ENCODE assay signal across 8 mouse cellular contexts in the genomic region with DNA sequence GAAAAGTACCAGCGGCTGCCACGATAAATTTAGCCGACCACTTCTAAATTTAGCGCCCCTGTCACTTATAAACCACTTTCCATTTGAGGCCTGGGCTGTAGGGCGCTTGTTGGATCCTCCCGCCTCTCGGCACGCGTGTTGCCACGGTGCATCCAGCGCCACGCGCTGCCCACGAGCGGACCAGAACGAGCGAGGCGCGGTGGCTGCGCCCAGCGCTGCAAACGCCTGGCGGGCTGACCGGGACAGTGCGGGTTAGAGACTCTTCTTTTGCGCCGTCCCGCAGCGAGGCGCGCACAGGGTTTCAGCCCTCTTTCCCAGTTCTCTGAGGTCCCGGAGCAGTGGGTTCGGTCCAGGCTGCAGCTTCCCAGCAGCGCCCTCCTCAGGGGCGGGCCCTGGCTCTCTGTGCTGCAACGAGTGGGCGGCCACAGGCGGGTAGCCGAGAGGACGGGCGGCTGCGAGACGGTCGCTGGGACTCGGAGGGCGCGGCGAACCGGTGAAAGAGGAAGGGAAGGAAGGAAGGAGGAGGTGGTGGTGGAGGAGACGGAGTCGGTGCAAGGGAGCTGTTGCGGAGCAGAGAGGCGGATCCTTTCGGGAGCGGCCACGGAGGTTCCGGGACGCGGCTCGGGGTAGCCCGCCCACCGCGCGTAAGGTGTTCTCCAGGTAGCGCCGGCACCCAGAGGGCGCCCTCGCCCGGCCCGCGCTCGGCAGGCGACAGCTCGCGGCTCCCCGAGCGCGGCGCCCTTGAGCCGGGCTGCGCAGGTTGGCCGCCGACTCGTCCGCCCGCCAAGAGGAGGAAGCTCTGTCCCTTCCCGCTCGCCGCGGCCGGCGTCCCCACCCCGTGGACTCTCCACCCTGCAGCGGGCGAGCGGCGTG. TPM values are rescaled to one million over a fixed set of nuclear protein-coding genes. Genes with fewer than 3 reads are reported as not detected.
DNase-seq lines count a peak whose midpoint lies in the region; ATAC-seq lines count a peak whose summit lies in the region.

No protein-coding gene starts in this region.

- H3K36me3 ChIP-seq in intestine, embryonic 15.5 days = no peaks in the 10 kb centered on the region

- intact Hi-C loops in gastrocnemius, postnatal 36 days (cut with DNase I) = loop anchor here (2.0 to 10.0 kb wide), 3 partner anchors 111 to 189 kb away; no protein-coding TSS in a partner anchor
- intact Hi-C loops in left cerebral cortex, postnatal 14 days (cut with DNase I) = loop anchor here (1.0 to 10.0 kb wide), 3 partner anchors 71 to 189 kb away; no protein-coding TSS in a partner anchor

- H3K9me3 ChIP-seq in intestine, embryonic 15.5 days = no peaks in the 10 kb centered on the region

- H3K9ac ChIP-seq in intestine, embryonic 15.5 days = peak overlapping the region; percentile 72

- H3K4me3 ChIP-seq in intestine, embryonic 15.5 days (replicated peaks) = peak overlapping the region; percentile 86

- peak overlapping the region; percentile 98 for H3K4me2 ChIP-seq in intestine, embryonic 15.5 days (replicated peaks)

- H3K27ac ChIP-seq in intestine, embryonic 15.5 days = peak overlapping the region; percentile 87

- peak; percentile 95 for ATAC-seq in intestine, embryonic 15.5 days
- ATAC-seq in megakaryocyte progenitor cell, adult 5-6 weeks (replicated peaks; ENCODE audit: poor library complexity) = peak; percentile 87

- no peaks in the 10 kb centered on the region for H3K27me3 ChIP-seq in intestine, embryonic 15.5 days (replicated peaks)

- peaks cover 11% of the 10 kb centered on the region for H3K4me1 ChIP-seq in intestine, embryonic 15.5 days (replicated peaks)

- WGBS in intestine, embryonic 15.5 days = under 1% methylated on average over 95 of the region's 97 CpGs

- peak; percentile 85 for DNase-seq in R1 (ENCODE audit: low read depth, low spot score)
- DNase-seq in embryo, embryonic 10 days (ENCODE audit: low spot score) = peak; percentile 75
- DNase-seq in gastrocnemius, postnatal 36 days = peak; percentile 78 to 79
- peak; percentile 65 to 77 for DNase-seq in left cerebral cortex, postnatal 14 days (ENCODE audit: low spot score in 2 of 2)
- peak; percentile 69 to 80 for DNase-seq in right cerebral cortex, adult 2 months (ENCODE audit: low spot score in 2 of 2)
- DNase-seq in urinary bladder, postnatal 10 days (ENCODE audit: low spot score) = peak; percentile 55

RNA-seq across cellular contexts. Expression of a gene that starts 0.5 kb away (rescaled TPM):
- total RNA-seq in gastrocnemius, postnatal 36 days (2021) = 1 to 10 TPM; 6.3 to 6.7 TPM
- 1.9 and 2.4 TPM in 2 replicates for polyA plus RNA-seq in intestine, embryonic 15.5 days (2015; fragmentation: Nextera tagmentation; extraction: Ambion mirVana)
- total RNA-seq in left cerebral cortex, postnatal 14 days (2021) = 10 to 100 TPM; 39.9 to 47.5 TPM
- total RNA-seq in megakaryocyte progenitor cell, adult 5-6 weeks (2015) = 15.4 and 16.5 TPM in 2 replicates
- 16.0 and 17.9 TPM in 2 replicates for total RNA-seq in megakaryocyte progenitor cell, adult 5-6 weeks (2017)

RNA-seq across cellular contexts. Expression of a gene that starts 26.3 kb away (rescaled TPM):
- 10 to 100 TPM; 18.2 to 20.0 TPM for total RNA-seq in gastrocnemius, postnatal 36 days (2021)
- 48.8 and 50.3 TPM in 2 replicates for polyA plus RNA-seq in intestine, embryonic 15.5 days (2015; fragmentation: Nextera tagmentation; extraction: Ambion mirVana)
- 10 to 100 TPM; 26.1 to 27.4 TPM for total RNA-seq in left cerebral cortex, postnatal 14 days (2021)
- total RNA-seq in megakaryocyte progenitor cell, adult 5-6 weeks (2015) = 44.3 and 56.4 TPM in 2 replicates
- 24.8 and 29.7 TPM in 2 replicates for total RNA-seq in megakaryocyte progenitor cell, adult 5-6 weeks (2017)

Comparison
In these comparisons a context has a peak if more than half of its experiments do, and no peak if none do; other contexts are left out.
1. Peak in every context shown above with its lines: DNase-seq, ATAC-seq, H3K4me3 ChIP-seq and H3K27ac ChIP-seq.